Mouse (Mus musculus): ENCODE measurements around the gene Spryd3. TPM values are rescaled to one million over a fixed set of nuclear protein-coding genes. Genes with fewer than 3 reads are reported as not detected.
A peak's percentile ranks its signal among the peaks of the same experiment; 100 is the strongest.

The Spryd3 gene
- polyA plus RNA-seq, 1 experiment from 2014 or later: 12.9 TPM

GRCm38 (mm10) chr15:102074876-102075585 lies 61.0 kb downstream of the Spryd3 start:
- H3K27me3 ChIP-seq: no peaks in the 10 kb centered on the region; the same call in 1 of the 2 replicates
- ATAC-seq (ENCODE audit: insufficient number of reproducible peaks, insufficient read depth, low FRiP score, low TSS enrichment, low read depth): no peak
- 11% methylated on average over 11 of the region's 11 CpGs for WGBS
- peak overlapping the region; percentile 89 for H3K4me3 ChIP-seq (replicated peaks)
- no peaks in the 10 kb centered on the region for H3K9me3 ChIP-seq
- peaks cover 17% of the 10 kb centered on the region for H3K4me1 ChIP-seq (replicated peaks)
- H3K4me2 ChIP-seq: peak overlapping the region; percentile 89
- peak overlapping the region; percentile 97; the same call in 1 of the 2 replicates for H3K27ac ChIP-seq
- H3K36me3 ChIP-seq: no peaks in the 10 kb centered on the region
- H3K9ac ChIP-seq (replicated peaks): peak overlapping the region; percentile 93

- Histone ChIP-seq H3K27me3 (no peaks in the 10 kb centered on the region; the same call in 1 of the 2 replicates), H3K4me3 (replicated peaks) (peak overlapping the region; percentile 89), H3K4me1 (replicated peaks) (peaks cover 17% of the 10 kb centered on the region), H3K27ac (peak overlapping the region; percentile 97), H3K9me3 (no peaks in the 10 kb centered on the region), H3K36me3 (no peaks in the 10 kb centered on the region), H3K4me2 (peak overlapping the region; percentile 89), H3K9ac (replicated peaks) (peak overlapping the region; percentile 93)
- ATAC-seq (ENCODE audit: insufficient number of reproducible peaks, insufficient read depth, low FRiP score, low TSS enrichment, low read depth): peak; percentile 60
- WGBS: under 1% methylated on average over 57 of the region's 57 CpGs
These were observed 61.8 kb downstream of the Spryd3 start for GRCm38 (mm10) chr15:102074070-102074731.

GRCm38 (mm10) chr15:102073559-102074069 lies 62.4 kb downstream of the Spryd3 start, which contains the start of gene Eif4b:
TSS of gene Eif4b (plus strand) at chr15:102073773.
- Histone ChIP-seq H3K4me1 (replicated peaks) (peaks cover 17% of the 10 kb centered on the region), H3K4me2 (peak within 1 kb of the TSS; percentile 89), H3K36me3 (no peaks in the 10 kb centered on the region), H3K9me3 (no peaks in the 10 kb centered on the region), H3K27ac (peak within 1 kb of the TSS; percentile 97), H3K4me3 (replicated peaks) (peak within 1 kb of the TSS; percentile 89), H3K9ac (replicated peaks) (peak within 1 kb of the TSS; percentile 93), H3K27me3 (no peaks in the 10 kb centered on the region; the same call in 1 of the 2 replicates)
- WGBS: under 1% methylated on average over 57 of the region's 58 CpGs
- peak; percentile 89 for ATAC-seq (ENCODE audit: insufficient number of reproducible peaks, insufficient read depth, low FRiP score, low TSS enrichment, low read depth)

- Histone ChIP-seq H3K9me3 (no peaks in the 10 kb centered on the region), H3K4me2 (peak overlapping the region; percentile 46), H3K4me3 (replicated peaks) (peak overlapping the region; percentile 89), H3K27me3 (no peaks in the 10 kb centered on the region; the same call in 1 of the 2 replicates), H3K27ac (no peak overlapping the region), H3K9ac (replicated peaks) (no peak overlapping the region), H3K4me1 (replicated peaks) (peaks cover 17% of the 10 kb centered on the region), H3K36me3 (no peaks in the 10 kb centered on the region)
- WGBS: 15% methylated on average over 6 of the region's 6 CpGs
- peak; percentile 21 for ATAC-seq (ENCODE audit: insufficient number of reproducible peaks, insufficient read depth, low FRiP score, low TSS enrichment, low read depth)
These were observed 63.0 kb downstream of the Spryd3 start for GRCm38 (mm10) chr15:102072963-102073558.

DNA sequence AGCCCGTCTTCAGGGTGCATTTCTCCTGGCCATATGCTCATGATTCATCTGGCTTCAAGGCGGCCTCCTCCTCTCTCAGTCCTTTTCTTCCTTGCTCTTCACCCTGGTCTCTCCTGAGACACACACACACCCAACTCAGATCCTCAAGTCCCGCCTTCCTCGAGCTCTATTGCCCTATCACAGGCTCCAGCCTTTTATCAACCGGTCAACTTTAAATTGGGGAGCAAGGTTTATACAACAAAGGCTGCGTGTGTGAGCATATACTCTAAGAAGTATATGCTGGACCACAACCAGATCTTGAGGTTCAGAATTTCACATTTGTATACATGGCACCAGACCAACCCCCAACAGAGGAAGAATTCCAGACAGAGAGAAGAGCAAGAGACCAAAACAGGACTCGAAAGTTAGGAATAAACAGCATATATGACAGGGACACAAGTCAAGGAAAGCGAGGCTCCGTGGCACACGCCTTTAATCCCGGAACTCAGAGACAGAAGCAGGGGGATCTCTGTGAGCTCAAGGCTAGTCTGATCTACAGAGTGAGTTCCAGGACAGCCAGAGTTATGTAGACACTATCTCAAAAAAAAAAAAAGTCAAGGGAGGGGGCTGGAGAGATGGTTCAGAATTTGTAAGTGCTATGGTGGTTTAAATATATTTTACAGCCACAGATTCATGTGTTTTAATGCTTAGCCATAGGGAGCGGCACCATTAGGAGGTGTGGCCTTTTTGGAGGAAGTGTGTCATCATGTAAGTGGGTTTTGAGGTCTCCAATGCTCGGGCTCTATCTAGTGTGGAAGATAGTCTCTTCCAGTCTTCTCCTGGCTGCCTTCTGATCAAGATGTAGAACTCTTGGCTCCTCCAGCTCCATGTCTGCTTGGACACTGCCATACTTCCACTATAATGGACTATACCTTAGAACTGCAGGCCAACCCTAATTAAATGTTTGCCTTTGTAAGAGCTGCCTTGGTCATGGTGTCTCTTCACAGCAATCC lies 65.3 kb downstream of the Spryd3 start:
- H3K4me1 ChIP-seq (replicated peaks): peaks cover 15% of the 10 kb centered on the region
- H3K9ac ChIP-seq (replicated peaks): no peak overlapping the region
- H3K36me3 ChIP-seq: no peaks in the 10 kb centered on the region
- peaks cover 11% of the 10 kb centered on the region; the same call in 1 of the 2 replicates for H3K27me3 ChIP-seq
- no peak for ATAC-seq (ENCODE audit: insufficient number of reproducible peaks, insufficient read depth, low FRiP score, low TSS enrichment, low read depth)
- H3K27ac ChIP-seq: no peak overlapping the region
- WGBS: 75% methylated on average over 13 of the region's 13 CpGs
- H3K4me3 ChIP-seq (replicated peaks): no peak overlapping the region
- H3K9me3 ChIP-seq: no peaks in the 10 kb centered on the region
- no peak overlapping the region for H3K4me2 ChIP-seq

Other genes with a start within 250 kb of the Spryd3 start
- not detected in 2 replicates for gene Krt76, start 243.3 kb downstream of the Spryd3 start, polyA plus RNA-seq (2016; fragmentation: Nextera tagmentation; extraction: Ambion mirVana)
- gene Krt4, start 211.5 kb downstream of the Spryd3 start, polyA plus RNA-seq (2016; fragmentation: Nextera tagmentation; extraction: Ambion mirVana): 0.13 TPM in 1 of 2 replicates, not detected in the other
- gene Krt79, start 195.9 kb downstream of the Spryd3 start, polyA plus RNA-seq (2016; fragmentation: Nextera tagmentation; extraction: Ambion mirVana): 0.17 TPM in 1 of 2 replicates, not detected in the other
- gene Krt78, start 181.9 kb downstream of the Spryd3 start, polyA plus RNA-seq (2016; fragmentation: Nextera tagmentation; extraction: Ambion mirVana): not detected in 2 replicates
- gene Krt8, start 131.8 kb downstream of the Spryd3 start, polyA plus RNA-seq (2016; fragmentation: Nextera tagmentation; extraction: Ambion mirVana): 10.3 and 11.3 TPM in 2 replicates
- 21.2 and 21.5 TPM in 2 replicates for gene Krt18, start 108.1 kb downstream of the Spryd3 start, polyA plus RNA-seq (2016; fragmentation: Nextera tagmentation; extraction: Ambion mirVana)
- 121 and 124 TPM in 2 replicates for gene Eif4b, start 62.5 kb downstream of the Spryd3 start, polyA plus RNA-seq (2016; fragmentation: Nextera tagmentation; extraction: Ambion mirVana)
- gene Tns2, start 35.8 kb downstream of the Spryd3 start, polyA plus RNA-seq (2016; fragmentation: Nextera tagmentation; extraction: Ambion mirVana): 16.6 and 22.6 TPM in 2 replicates
- 0.96 and 1.2 TPM in 2 replicates for gene Igfbp6, start 8.1 kb upstream of the Spryd3 start, polyA plus RNA-seq (2016; fragmentation: Nextera tagmentation; extraction: Ambion mirVana)
- 0.15 TPM in 1 of 2 replicates, not detected in the other for gene Soat2, start 14.3 kb upstream of the Spryd3 start, polyA plus RNA-seq (2016; fragmentation: Nextera tagmentation; extraction: Ambion mirVana)
- gene Zfp740, start 67.0 kb upstream of the Spryd3 start, polyA plus RNA-seq (2016; fragmentation: Nextera tagmentation; extraction: Ambion mirVana): 108 and 115 TPM in 2 replicates
- 70.6 and 72.9 TPM in 2 replicates for gene Csad, start 68.5 kb upstream of the Spryd3 start, polyA plus RNA-seq (2016; fragmentation: Nextera tagmentation; extraction: Ambion mirVana)
- gene Itgb7, start 95.7 kb upstream of the Spryd3 start, polyA plus RNA-seq (2016; fragmentation: Nextera tagmentation; extraction: Ambion mirVana): 2.9 and 3.3 TPM in 2 replicates
- gene Rarg, start 121.3 kb upstream of the Spryd3 start, polyA plus RNA-seq (2016; fragmentation: Nextera tagmentation; extraction: Ambion mirVana): 137 TPM in 2 replicates
- gene Gm9918, start 134.3 kb upstream of the Spryd3 start, polyA plus RNA-seq (2016; fragmentation: Nextera tagmentation; extraction: Ambion mirVana): 1.3 and 1.4 TPM in 2 replicates
- 56.1 and 58.8 TPM in 2 replicates for gene Mfsd5, start 143.2 kb upstream of the Spryd3 start, polyA plus RNA-seq (2016; fragmentation: Nextera tagmentation; extraction: Ambion mirVana)
- gene Espl1, start 160.0 kb upstream of the Spryd3 start, polyA plus RNA-seq (2016; fragmentation: Nextera tagmentation; extraction: Ambion mirVana): 42.7 and 49.3 TPM in 2 replicates
- gene Pfdn5, start 189.9 kb upstream of the Spryd3 start, polyA plus RNA-seq (2016; fragmentation: Nextera tagmentation; extraction: Ambion mirVana): 431 and 445 TPM in 2 replicates
- 117 and 120 TPM in 2 replicates for gene Myg1, start 195.5 kb upstream of the Spryd3 start, polyA plus RNA-seq (2016; fragmentation: Nextera tagmentation; extraction: Ambion mirVana)
- 95.6 and 99.6 TPM in 2 replicates for gene Aaas, start 214.5 kb upstream of the Spryd3 start, polyA plus RNA-seq (2016; fragmentation: Nextera tagmentation; extraction: Ambion mirVana)
- gene Sp7, start 230.9 kb upstream of the Spryd3 start, polyA plus RNA-seq (2016; fragmentation: Nextera tagmentation; extraction: Ambion mirVana): 3.1 and 4.3 TPM in 2 replicates